Mouse (Mus musculus) MEL (cell line): ENCODE results near the gene Klhl24. TPM values are rescaled to one million over a fixed set of nuclear protein-coding genes. Genes with fewer than 3 reads are reported as not detected.

Experiments used
- DNase-seq: peaks from one replicate; pipeline ENCODE4 v3.0.0; 2011; ENCODE audit warnings: low read depth, low spot score
- H3K27ac ChIP-seq: 2 replicates; pipeline ENCODE4 v1.5.1; 2012; ENCODE audit warnings: low read depth, mild to moderate bottlenecking, control low read depth, low read length, moderate library complexity; ENCODE audit not compliant: control insufficient read depth
- H3K27me3 ChIP-seq, 2 experiments: fragments of 150-350 bp in 1 of 2; sonication (generic) in 1 of 2; 2 replicates each; pipeline ENCODE4 v1.6.1; 2012; ENCODE audit warnings: low read length in 2 of 2, mild to moderate bottlenecking in 2 of 2, improper control_type of control experiment in 1 of 2, moderate library complexity in 1 of 2; ENCODE audit not compliant: insufficient read depth in 2 of 2, control insufficient read depth in 1 of 2
- H3K36me3 ChIP-seq, 2 experiments: 2 replicates each; pipeline ENCODE4 v1.6.1; 2012 to 2014; ENCODE audit warnings: low read length in 2 of 2, improper control_type of control experiment in 1 of 2, inconsistent platforms in 1 of 2, mild to moderate bottlenecking in 1 of 2; ENCODE audit not compliant: insufficient read depth in 2 of 2, control insufficient read depth in 1 of 2
- H3K4me1 ChIP-seq, 2 experiments: fragments of 150-350 bp in 1 of 2; sonication (generic) in 1 of 2; 2 replicates each; pipeline ENCODE4 v1.6.1; 2012; ENCODE audit warnings: low read length in 2 of 2, improper control_type of control experiment in 1 of 2, mild to moderate bottlenecking in 1 of 2; ENCODE audit not compliant: insufficient read depth in 2 of 2, control insufficient read depth in 1 of 2
- H3K4me3 ChIP-seq, 2 experiments: fragments of 150-350 bp in 1 of 2; sonication (generic) in 1 of 2; 2 replicates each; pipeline ENCODE4 v1.5.1; 2012; ENCODE audit warnings: low read depth in 2 of 2, low read length in 2 of 2, mild to moderate bottlenecking in 2 of 2, moderate library complexity in 2 of 2, control low read depth in 1 of 2, improper control_type of control experiment in 1 of 2; ENCODE audit not compliant: control insufficient read depth in 1 of 2, insufficient read depth in 1 of 2
- H3K79me2 ChIP-seq: 2 replicates; pipeline ENCODE4 v1.6.1; 2012; ENCODE audit warnings: mild to moderate bottlenecking, low read length, moderate library complexity; ENCODE audit not compliant: control insufficient read depth, poor library complexity, insufficient read depth
- H3K9ac ChIP-seq: 2 replicates; pipeline ENCODE4 v1.6.1; 2012; ENCODE audit warnings: low read depth, mild to moderate bottlenecking, control low read depth, low read length, moderate library complexity; ENCODE audit not compliant: control insufficient read depth, poor library complexity, severe bottlenecking
- H3K9me3 ChIP-seq: fragments of 150-350 bp; sonication (generic); replicated peaks from 2 replicates; pipeline ENCODE4 v1.6.1; 2012; ENCODE audit warnings: mild to moderate bottlenecking, low read length, improper control_type of control experiment, moderate library complexity; ENCODE audit not compliant: insufficient read depth
- CTCF ChIP-seq, 3 experiments: IDR thresholded peaks in 2 of 3; conservative IDR thresholded peaks in 1 of 3; 2 replicates each; pipeline ENCODE4 v1.5.1; 2011 to 2012; ENCODE audit warnings: low read length in 3 of 3, low read depth in 2 of 3, mild to moderate bottlenecking in 2 of 3, improper control_type of control experiment in 1 of 3, inconsistent platforms in 1 of 3, mixed read lengths in 1 of 3, moderate library complexity in 1 of 3; ENCODE audit not compliant: control insufficient read depth in 1 of 3, insufficient read depth in 1 of 3, poor library complexity in 1 of 3, severe bottlenecking in 1 of 3
- ELF1 ChIP-seq: IDR thresholded peaks from 2 replicates; pipeline ENCODE4 v1.6.1; 2014; ENCODE audit warnings: low read depth, mild to moderate bottlenecking, inconsistent platforms, low read length, improper control_type of control experiment, moderate library complexity
- EP300 ChIP-seq, 2 experiments: IDR thresholded peaks; 2 replicates each; pipeline ENCODE4 v1.6.1; 2011; ENCODE audit warnings: improper control_type of control experiment in 2 of 2, low read length in 2 of 2, low read depth in 1 of 2, mild to moderate bottlenecking in 1 of 2
- ETS1 ChIP-seq: IDR thresholded peaks from 2 replicates; pipeline ENCODE4 v1.6.1; 2012; ENCODE audit warnings: low read depth, mild to moderate bottlenecking, inconsistent platforms, low read length, improper control_type of control experiment, moderate library complexity
- GATA1 ChIP-seq: IDR thresholded peaks from 2 replicates; pipeline ENCODE4 v1.6.1; 2011; ENCODE audit warnings: low read depth, low read length, improper control_type of control experiment
- MAZ ChIP-seq: IDR thresholded peaks from 2 replicates; pipeline ENCODE4 v1.6.1; 2012; ENCODE audit warnings: low read depth, mild to moderate bottlenecking, inconsistent platforms, low read length, improper control_type of control experiment
- RAD21 ChIP-seq: IDR thresholded peaks from 2 replicates; pipeline ENCODE4 v1.6.1; 2011; ENCODE audit warnings: mild to moderate bottlenecking, low read depth, low read length, improper control_type of control experiment
- USF2 ChIP-seq, 2 experiments: IDR thresholded peaks; 2 replicates each; pipeline ENCODE4 v1.6.1; 2011 to 2012; ENCODE audit warnings: improper control_type of control experiment in 2 of 2, low read length in 2 of 2, borderline replicate concordance in 1 of 2, inconsistent platforms in 1 of 2, low read depth in 1 of 2, mild to moderate bottlenecking in 1 of 2; ENCODE audit not compliant: insufficient read depth in 1 of 2
- ZMIZ1 ChIP-seq: IDR thresholded peaks from 2 replicates; pipeline ENCODE4 v1.6.1; 2012; ENCODE audit warnings: low read depth, mild to moderate bottlenecking, inconsistent platforms, low read length, improper control_type of control experiment, moderate library complexity
- ZNF384 ChIP-seq: IDR thresholded peaks from 2 replicates; pipeline ENCODE4 v1.6.1; 2012; ENCODE audit warnings: low read depth, mild to moderate bottlenecking, inconsistent platforms, low read length, improper control_type of control experiment
- polyA plus RNA-seq, 2 experiments: library from polyadenylated mRNA; stranded (reverse) in 1 of 2; unstranded in 1 of 2; fragments of >175 nt in 1 of 2; fragments of >200 nt in 1 of 2; gene quantifications; 2 replicates each; pipeline versions ENCODE4 v1.2.1 to v1.2.4; 2012; ENCODE audit warnings: low replicate concordance in 2 of 2, low read depth in 1 of 2; ENCODE audit not compliant: insufficient read length in 2 of 2, insufficient read depth in 1 of 2, missing spikeins in 1 of 2
- total RNA-seq: library from RNA; depleted of rRNA; stranded (reverse); fragments of 300-350 nt; gene quantifications from 2 replicates; pipeline ENCODE4 v1.2.3, GENCODE M21; 2012

The Klhl24 gene
- total and polyA plus RNA-seq, 3 experiments = 1.8 to 2.5 TPM; not detected in 1

DNA sequence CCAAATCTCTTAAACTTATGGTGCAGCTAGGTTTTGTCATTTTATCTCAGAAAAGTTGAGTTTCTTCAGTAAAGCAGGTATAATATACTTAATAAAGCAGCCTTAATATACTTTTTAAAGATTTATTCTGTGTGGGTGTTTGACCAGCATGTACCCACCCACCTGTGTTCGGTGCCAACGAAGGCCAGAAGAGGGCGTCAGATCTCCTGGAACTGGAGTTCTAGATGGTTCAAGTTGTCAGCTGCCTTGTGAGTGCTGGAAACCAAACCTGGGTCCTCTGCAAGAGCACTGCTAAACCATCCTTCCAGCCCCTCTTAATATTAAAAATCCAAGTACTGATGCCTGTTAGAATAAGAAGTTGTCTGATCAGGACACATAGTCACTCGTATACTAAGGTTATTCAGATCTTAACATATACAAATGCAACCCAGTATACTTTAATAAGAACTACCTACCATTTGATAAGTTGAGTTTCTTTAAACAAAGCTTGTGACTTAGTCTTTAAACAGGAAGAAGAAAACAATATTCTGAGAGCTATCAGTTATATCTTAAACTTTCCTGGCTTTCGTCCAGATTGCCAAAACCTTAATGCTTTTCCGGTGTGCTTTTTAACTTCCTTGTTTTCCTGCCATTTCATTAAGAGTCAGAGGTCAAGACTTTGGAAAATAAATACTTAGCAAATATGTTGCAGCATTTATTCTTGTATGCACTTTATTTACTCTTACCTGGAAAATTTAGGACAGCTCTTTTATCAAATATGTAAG, 1.7 kb downstream of the Klhl24 start:
- no peaks in the 10 kb centered on the region for H3K9me3 ChIP-seq
- H3K4me3 ChIP-seq = no peak overlapping the region; a peak in 1 of 4 replicates
- peak; percentile 78 for DNase-seq

GRCm38 (mm10) chr16:20106996-20107395, 9.7 kb downstream of the Klhl24 start:
- DNase-seq = no peak
- Histone ChIP-seq H3K27me3 (no peaks in the 10 kb centered on the region), H3K27ac (no peak overlapping the region), H3K79me2 (no peaks in the 10 kb centered on the region), H3K4me3 (no peak overlapping the region), H3K9ac (no peak overlapping the region), H3K9me3 (no peaks in the 10 kb centered on the region), H3K4me1 (no peaks in the 10 kb centered on the region), H3K36me3 (no peaks in the 10 kb centered on the region)
- TF ChIP-seq RAD21 = no peak
- TF ChIP-seq ZMIZ1 = no peak

More for the DNA sequence above, 1.7 kb downstream of the Klhl24 start:
- Histone ChIP-seq H3K27me3 (no peaks in the 10 kb centered on the region), H3K27ac (peak overlapping the region; percentile 47), H3K9ac (peak overlapping the region; percentile 62; the same call in 1 of the 2 replicates), H3K36me3 (peaks cover 0 to 15% of the 10 kb centered on the region in 2 experiments; a peak in 2 of 4 replicates), H3K4me1 (peaks cover 7 to 8% of the 10 kb centered on the region in 2 experiments), H3K79me2 (no peaks in the 10 kb centered on the region; the same call in 1 of the 2 replicates)
- TF ChIP-seq ZNF384 (no peak), ETS1 (peak; percentile 53; the same call in 1 of the 2 replicates), MAZ (no peak), EP300 (IDR thresholded peaks at IDR 0.05; ENCODE audit: low read depth in 1 of 2, low read length in 2 of 2) (peak; percentile 32 to 42; a peak in 3 of 4 replicates), CTCF (IDR thresholded peaks at IDR 0.05 in 2 of 3, conservative IDR thresholded peaks at IDR 0.05 in 1 of 3; ENCODE audit: control insufficient read depth in 1 of 3, insufficient read depth in 1 of 3, low read depth in 2 of 3, low read length in 3 of 3, poor library complexity in 1 of 3, severe bottlenecking in 1 of 3) (peak; percentile 25 to 44 (median 33); a peak in 5 of 6 replicates), ELF1 (peak; percentile 60; the same call in 1 of the 2 replicates), RAD21 (peak; percentile 20), GATA1 (peak; percentile 42; the same call in 1 of the 2 replicates)

GRCm38 (mm10) chr16:20108961-20109360, 11.6 kb downstream of the Klhl24 start:
- H3K36me3 ChIP-seq = no peaks in the 10 kb centered on the region
- H3K9me3 ChIP-seq = no peaks in the 10 kb centered on the region
- TF ChIP-seq USF2 (IDR thresholded peaks at IDR 0.05; ENCODE audit: borderline replicate concordance in 1 of 2, insufficient read depth in 1 of 2, low read depth in 1 of 2, low read length in 2 of 2) (no peak), CTCF (IDR thresholded peaks at IDR 0.05 in 2 of 3, conservative IDR thresholded peaks at IDR 0.05 in 1 of 3; ENCODE audit: control insufficient read depth in 1 of 3, insufficient read depth in 1 of 3, low read depth in 2 of 3, low read length in 3 of 3, poor library complexity in 1 of 3, severe bottlenecking in 1 of 3) (peak in 2 of 3 experiments; percentile 10 to 24; a peak in 1 of 6 replicates)
- no peak overlapping the region for H3K9ac ChIP-seq
- no peaks in the 10 kb centered on the region for H3K4me1 ChIP-seq
- no peaks in the 10 kb centered on the region for H3K79me2 ChIP-seq
- H3K27me3 ChIP-seq = no peaks in the 10 kb centered on the region
- H3K27ac ChIP-seq = no peak overlapping the region
- DNase-seq = peak; percentile 13
- no peak overlapping the region for H3K4me3 ChIP-seq
